Mouse (Mus musculus) adrenal gland, adult 2 months (tissue): Measurements from ENCODE around the gene Bag2. TPM values are rescaled to one million over a fixed set of nuclear protein-coding genes. Genes with fewer than 3 reads are reported as not detected.
"Not testable (repeated sequence)": the region's sequence is repeated elsewhere in the genome, so short reads cannot be mapped to it uniquely, and the experiment has no call there.

Source experiments
- DNase-seq: peaks from one replicate; pipeline ENCODE4 v3.0.0; 2021
- polyA plus RNA-seq: library from polyadenylated mRNA; depleted of rRNA; stranded (reverse); fragments of >200 nt; gene quantifications from 2 replicates; pipeline ENCODE4 v1.2.3, GENCODE M21; 2012
- total RNA-seq, 2 experiments: library from RNA; stranded (reverse); gene quantifications; 2 replicates each; pipeline ENCODE4 v1.2.3; 2021

The Bag2 gene
- total and polyA plus RNA-seq, 3 experiments = 13.8 to 18.4 (median 15.6) TPM

DNA sequence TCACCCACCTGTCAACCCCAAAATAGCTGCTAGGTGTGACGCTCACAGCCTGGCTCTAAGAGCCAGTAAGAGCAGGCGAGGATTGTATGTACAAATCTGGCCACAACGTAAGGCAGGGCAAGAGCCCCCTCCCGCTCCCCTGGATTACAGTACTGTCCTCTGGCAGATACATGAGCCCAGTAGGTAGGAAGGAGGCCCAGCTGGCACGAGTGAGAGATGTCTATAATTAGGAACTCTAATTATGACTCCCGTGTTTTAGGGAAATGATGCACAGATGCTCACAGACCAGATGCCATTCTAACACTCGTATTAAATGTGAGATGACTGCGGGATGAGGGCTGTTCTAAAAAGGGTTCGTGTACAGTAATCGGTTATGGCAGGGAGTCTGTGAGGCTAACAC is 6.3 kb downstream of the Bag2 start:
- DNase-seq = no peak

DNA sequence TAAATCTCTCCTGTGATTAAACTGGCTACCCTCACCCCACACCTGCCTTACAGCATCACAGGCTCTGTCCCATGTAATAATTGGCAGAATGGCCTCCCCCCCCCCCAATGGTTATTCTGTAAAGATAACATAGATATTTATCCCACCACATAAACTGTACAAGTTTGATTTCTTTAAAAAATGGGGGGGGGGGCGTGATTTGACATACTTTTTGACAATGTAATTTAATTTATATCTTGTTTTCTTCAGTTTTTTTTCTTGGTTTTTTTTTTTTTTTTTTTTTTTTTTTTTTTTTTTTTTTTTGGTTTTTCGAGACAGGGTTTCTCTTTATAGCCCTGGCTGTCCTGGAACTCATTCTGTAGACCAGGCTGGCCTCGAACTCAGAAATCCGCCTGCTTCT is 7.9 kb downstream of the Bag2 start:
- DNase-seq = not testable (repeated sequence)

DNA sequence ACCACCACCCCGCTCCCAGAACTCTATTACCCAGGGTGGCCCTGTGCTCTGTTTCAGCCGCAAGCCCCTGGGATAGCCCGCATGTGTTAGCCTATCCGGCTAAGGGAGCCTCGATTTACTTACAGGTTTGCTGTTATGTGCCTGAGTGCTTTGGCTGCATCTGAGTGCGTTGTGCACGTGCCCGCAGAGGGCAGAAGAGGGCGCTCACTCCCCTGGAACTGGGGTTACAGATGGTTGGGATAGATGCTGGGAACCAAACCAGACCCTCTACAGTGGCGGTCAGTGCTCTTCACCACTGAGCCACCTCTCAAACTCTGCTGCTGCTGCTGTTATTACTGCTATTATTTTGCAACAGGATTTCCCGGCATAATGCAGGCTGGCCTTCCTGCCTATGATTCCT is 8.5 kb downstream of the Bag2 start:
- no peak for DNase-seq

DNA sequence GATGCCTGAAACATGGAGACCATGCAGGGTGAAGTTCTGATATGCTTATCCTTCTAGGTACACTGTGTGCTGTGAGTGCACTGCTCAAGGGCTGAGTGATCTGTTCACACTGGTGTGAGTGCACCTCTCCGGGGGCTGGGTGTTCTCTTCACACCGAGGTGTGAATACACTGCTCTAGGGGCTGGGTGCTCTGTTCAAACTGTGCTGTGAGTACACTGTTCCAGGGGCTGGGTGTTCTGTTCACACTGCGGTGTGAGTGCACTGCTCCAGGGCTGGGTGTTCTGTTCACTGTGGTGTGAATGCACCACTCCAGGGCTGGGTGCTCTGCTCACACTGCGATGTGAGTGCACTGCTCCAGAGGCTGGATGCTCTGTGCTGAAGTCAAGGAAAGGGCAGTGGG is 11.7 kb downstream of the Bag2 start:
- no peak for DNase-seq

DNA sequence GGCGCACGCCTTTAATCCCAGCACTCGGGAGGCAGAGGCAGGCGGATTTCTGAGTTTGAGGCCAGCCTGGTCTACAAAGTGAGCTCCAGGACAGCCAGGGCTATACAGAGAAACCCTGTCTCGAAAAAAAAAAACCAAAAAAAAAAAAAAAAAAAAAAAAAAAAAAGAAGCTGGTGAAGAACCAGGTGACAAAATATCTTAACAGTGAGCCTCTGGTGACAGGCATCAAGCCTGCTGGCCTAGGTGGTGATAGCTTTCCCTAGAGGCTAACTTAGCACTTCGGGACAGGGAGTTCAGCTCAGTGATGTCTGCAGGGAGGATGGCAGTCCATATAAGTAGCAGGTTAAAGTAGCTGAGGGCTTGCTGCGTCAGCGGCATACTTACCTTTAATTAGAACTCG is 12.8 kb downstream of the Bag2 start:
- DNase-seq = not testable (repeated sequence)

DNA sequence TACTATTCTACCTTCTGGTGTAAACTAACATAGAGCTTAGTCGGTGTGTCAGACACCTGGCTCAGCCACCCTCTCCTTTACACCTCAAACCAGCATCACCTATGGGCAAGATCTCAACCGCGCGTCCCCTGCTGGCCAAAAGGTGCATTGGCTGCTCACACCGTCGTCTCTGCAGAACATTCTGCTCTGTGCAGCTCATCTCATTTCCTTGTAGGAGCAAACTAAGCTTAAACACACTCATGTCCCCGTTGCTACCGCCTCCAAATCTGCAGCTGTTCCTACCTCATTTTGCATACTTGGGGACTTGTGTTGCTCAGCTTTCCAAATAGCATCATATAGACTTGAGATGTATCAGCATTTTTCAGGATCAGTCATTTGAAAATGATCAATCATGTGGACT is 14.7 kb downstream of the Bag2 start:
- DNase-seq = no peak

DNA sequence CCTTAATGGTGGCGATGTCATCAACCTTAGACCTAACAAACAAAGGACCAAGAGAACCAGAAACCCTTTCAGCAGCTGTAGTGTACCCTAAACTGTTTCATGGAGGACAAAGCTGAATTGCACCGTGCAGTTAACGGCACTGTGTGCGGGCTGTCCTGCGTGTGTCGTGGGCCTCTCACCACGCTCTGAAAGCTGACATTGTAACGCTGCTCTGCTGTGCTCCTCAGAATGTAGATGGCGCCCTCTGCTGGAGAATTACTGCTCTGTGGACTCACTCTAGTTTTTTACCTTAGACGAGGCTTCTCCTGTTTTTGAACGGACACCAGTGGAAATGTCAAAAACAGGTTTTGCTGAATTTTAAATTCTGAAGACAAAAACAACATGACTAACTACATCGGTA is 18.3 kb downstream of the Bag2 start:
- peak; percentile 69 for DNase-seq

DNA sequence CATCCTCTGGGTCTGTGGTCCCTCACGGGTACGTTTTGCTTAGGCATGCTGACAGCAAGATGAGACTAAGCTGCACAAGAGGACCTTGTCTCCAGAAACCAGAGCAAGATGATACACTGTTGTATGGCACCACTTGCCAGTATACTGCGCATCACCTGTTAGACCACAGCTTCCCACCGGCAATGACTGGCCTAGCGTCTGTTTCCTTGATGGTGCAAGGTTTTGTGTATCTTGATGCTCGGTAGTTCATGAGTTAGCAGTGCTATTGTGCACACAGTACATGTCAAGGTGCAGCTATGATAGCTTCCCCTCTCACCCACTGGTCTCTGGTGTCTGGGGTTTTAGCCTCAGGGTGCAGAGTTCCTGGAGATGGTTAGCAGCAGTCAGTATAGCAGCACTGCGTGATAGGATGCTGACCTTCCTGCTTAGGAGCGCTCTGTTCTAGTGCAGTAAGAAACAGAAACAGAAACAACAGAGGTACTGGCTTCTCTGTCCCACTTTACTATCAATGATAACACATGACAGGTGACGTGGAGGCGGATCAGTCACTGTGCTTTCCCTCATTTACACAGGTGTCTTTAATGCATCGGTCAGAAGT is 18.8 kb downstream of the Bag2 start:
- no peak for DNase-seq

DNA sequence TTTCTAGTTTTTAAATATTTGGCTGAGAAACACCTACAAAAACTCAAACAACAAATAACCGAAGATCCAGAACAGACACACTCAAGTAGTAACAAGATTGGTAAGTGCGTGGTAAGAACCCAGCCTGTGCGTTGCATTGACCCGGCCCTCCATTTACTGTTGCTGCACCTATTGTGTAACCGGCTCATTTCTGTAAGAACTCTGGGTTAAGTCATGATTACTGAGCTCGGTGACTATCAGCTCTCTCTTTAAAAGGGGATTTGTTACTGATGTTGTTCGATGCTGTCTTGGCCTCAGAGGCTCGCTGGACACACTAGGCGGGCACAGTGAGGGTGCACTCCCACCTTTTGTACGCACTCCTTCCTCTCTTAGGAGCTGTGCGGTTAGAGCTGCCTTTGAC is 19.3 kb downstream of the Bag2 start:
- DNase-seq = no peak

DNA sequence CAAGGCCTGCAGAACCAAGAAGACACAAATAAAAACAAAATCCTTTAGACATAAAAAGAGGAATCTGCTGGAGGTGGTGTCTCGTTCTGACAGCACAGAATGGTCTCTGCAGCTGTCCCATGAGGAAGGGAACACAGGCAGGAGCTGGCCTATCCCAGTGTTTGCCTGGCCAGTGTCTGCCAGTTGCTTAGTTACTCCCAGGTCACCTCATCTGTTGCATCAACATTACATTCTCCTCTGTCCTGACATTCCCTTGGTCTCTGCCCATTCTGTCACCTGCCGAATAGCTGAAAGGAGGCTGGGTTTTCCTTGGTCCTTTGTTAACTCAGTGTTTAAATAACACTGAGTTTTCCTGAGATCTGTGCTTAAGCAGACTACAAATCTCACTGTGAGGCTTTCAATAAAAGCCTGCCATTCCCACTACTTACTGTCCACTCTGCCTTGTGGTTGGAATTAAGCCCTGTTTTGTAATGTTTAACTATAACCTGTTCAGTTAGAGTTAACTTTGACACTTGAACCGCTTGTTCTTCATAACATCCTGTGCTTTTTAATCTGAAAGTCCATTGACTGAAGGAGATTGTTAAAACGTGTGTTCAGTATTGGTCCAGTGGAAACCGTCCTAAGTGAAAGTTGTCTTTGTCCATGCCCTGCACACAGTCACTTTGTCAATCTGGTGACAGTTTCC is 23.5 kb downstream of the Bag2 start:
- DNase-seq = no peak

DNA sequence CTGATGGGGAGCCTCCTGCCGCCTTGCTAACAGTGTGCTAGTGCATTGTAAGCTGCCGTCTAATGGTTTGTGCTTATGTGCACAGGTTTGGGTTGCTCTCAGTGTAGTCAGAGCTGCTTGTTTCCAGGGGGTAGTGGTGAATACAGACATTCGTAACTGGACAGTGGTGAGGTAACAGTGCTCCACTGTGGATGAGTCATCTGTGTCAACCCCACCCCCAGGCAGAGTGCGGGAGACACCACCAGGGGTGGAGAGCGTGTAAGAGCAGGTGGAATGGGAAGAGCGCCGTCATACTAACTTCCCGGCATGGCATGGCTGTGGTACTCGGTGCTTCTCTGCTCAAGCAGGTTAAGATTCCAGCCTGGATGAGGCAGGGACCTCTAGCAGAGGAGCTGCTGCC is 24.6 kb downstream of the Bag2 start:
- DNase-seq = no peak

DNA sequence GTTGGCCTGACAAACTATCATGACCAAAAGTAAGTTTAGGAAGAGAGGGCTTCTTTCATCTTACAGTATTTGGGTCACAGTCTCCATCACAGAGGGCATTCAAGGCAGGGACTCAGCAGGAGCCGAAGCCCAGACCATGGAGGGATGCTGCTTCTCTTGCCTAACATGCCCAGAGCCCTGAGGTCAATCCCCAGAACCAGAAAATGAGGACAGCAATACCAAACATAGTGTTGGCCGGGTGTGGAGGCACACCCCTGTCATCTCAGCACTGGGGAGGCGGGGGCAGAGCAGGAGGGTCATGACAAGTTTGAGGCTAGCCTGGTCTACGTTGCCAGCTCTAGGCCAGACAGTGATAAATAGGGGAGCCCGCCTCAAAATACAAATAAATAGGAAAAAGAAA is 32.5 kb downstream of the Bag2 start:
- no peak for DNase-seq

DNA sequence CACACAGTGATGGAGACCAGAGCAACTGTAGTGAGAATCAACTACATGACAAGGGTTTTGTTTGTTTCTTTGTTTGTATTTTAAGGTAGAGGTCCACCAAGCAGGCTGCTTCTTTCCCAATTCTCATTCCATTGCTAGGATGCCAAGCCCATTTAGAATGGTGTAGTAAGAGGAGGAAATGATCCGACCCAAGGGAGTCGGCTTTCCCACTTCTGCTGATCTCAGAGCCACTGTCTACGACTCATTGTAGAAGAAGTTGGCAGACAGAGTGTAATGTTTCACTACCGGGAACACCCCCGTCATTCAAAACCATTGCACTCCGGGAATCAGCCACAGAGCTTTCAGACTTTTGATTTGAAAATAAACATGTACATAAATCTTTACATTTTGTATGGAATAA is 33.1 kb downstream of the Bag2 start:
- no peak for DNase-seq

DNA sequence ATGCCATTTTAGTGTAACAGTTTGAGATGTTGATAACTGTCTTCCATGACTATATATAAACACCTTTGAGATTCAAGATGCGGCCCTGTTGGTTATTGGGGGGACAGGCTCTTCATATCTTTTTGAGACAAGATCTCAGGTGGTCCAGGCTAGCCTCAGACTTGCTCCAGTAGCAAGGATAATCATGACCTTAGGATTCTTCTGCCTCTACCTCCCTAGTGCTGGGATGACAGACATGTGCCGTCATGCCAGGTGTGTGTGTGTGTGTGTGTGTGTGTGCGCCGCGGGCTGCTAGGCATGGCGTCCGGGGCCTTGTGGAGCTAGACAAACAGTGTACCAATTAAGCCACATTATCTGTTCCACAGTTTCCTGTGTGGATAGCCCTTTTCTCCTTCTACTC is 36.6 kb downstream of the Bag2 start:
- no peak for DNase-seq

DNA sequence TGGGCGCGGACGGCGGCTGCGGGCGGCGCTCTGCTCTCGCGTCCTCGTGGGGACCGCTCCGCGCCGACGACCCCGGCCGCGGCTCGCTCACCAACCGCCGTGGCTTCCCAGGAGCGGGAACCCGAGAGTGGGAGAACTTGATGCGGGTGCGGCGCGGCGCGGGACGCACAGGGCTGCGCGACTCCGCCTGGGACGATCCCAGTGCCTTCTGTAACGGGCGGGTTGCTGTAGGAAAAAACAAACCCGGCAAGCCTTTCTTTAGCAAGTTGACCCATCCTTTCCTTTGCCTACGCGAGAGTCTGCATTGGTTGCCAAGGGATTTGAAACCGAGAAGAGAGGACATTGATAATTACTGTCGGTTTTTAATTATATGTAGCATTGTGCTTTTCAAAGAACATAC is 37.4 kb downstream of the Bag2 start:
- no peak for DNase-seq

DNA sequence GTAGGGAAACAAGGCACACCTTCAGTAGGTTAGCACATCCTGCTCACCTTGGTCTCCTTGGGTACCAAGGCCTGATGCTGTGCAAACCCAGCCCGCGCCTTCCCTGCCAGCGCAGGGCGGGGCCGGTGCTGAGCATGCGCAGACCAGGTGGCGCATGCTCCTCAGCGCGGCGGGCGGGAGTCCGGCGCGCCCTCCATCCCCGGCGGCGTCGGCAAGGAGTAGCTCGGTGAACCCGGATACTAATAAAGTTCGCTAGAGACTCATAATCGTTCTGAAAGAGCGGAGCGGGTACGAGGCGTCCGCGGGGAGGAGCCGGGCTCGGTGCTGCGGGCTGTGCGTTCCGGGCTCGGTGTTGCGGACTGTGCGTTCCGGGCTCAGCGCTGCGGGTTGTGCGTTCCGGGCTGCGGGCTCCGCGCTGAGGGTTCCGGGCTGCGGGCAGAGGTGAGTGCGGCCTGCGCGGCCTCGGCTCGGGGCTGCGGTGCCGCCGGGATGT is 37.8 kb downstream of the Bag2 start, which contains the start of gene Rab23:
Gene Rab23 (plus strand): TSS at position 155 of the 493 bp plus-strand sequence.
- peak; percentile 87 for DNase-seq

DNA sequence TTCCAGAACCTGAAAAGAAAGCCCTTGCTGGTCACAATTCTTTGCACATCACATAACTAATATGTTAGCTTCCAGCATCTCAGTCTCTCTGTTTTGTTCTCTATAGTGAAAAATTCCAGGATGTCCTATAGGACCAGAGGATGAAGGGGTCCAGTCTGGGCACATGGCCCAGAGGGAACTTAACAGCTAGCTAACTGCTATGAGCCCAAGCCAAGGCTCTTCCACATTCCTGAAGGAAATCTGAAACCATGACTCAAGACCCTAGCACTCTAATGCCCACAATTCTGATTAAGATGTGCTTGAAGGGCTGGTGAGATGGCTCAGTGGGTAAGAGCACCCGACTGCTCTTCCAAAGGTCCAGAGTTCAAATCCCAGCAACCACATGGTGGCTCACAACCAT is 40.0 kb downstream of the Bag2 start:
- DNase-seq = no peak

DNA sequence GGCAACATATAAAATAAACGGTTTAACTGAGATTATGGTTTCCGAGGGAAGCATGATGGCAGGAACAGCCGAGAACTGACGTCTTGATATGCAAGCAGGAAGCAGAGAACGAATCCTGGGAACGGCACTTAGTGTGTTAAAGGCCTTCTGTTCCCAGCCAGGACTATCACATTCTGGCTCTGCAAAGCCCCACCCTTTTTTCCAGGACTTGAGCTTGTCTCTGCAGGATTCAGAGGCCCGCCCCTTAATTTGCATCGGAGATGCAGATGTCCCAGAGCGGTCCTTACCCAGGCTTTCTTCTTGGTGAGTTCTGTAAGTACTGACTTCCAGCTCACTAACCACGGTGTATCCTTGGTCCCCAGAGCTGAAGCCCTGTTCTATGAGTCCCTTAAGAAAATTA is 42.8 kb downstream of the Bag2 start:
- no peak for DNase-seq

DNA sequence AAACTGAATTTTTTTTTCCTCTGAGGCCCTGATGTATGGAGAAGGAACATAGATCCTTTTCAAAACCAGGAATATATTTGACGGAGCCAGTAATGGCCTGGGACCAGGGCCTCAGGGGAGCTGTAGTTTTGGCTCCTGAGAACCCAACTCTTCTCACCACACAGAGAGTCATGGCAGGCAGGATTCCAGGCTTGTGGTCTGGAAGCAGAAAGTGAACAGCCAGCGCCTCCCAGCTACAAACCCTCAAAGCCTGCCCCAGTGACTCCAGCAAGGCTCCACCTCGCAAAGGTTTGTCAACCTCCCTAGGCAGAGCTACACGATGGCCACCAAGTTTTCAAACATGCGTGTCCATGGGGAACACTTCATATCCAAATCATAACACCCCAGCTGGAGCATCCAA is 45.6 kb downstream of the Bag2 start:
- DNase-seq = no peak

DNA sequence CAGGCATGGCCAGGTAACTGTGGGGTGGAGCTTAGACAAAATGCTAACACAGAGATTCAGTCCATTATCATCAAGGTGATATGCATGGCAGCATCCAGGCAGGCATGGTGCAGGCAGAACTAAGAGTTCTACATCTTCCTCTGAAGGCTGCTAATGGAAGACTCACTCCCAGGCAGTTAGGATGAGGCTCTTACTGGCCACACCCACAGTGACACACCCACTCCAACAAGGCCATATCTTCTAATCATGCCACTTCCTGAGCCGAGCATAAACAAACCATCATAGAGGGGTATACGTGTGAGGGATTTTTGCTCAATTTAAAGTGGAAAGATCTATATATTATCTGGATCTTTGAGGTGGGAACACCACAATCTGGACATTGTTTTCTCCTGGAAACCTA is 48.0 kb downstream of the Bag2 start:
- no peak for DNase-seq

DNA sequence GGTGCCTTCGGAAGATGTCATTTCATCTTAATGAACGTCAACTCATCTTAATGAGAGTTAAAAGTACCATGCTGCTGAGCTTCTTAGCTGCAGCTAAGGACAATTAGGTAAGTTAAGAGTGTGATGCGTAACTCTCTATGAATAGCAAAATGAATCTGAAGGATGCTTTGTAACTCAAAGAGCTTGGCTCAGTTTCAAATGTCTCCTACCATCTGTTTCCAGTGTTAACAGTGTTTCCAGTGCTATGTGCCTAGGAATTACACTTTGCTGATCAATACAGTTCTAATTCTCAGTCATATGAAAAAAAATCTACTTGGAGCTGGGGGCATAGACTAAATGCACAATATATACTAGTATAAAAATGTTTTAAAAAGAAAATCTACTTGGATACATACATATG is 56.4 kb downstream of the Bag2 start:
- DNase-seq = no peak

DNA sequence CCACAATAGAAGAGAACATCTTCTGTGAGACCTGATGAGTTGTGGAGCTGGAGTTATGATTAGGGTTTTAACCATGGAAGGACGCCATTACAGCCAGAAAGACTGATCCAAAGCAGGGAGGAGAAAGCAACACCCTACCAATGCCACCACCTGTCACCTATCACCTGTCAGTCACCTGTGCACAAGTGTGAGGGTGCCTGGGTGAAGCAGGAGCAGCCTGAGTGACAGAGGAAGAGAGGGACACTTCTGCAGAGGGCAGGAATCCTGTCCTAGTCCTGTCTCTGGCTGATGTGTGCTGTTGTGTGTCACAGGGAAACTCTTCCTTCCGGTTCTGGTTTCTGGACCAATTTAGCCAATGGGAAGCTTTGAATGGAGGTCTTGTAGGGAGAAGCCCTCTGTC is 61.6 kb downstream of the Bag2 start:
- no peak for DNase-seq
